Mouse (Mus musculus) small intestine, adult 2 months (tissue): ENCODE data around the gene Rae1.

Experiments used
- CTCF ChIP-seq: fragments of 200-500 bp; IDR thresholded peaks from 2 replicates; pipeline ENCODE4 v1.5.1; 2012; ENCODE audit warnings: low read depth, mild to moderate bottlenecking, control low read depth, inconsistent platforms, low read length, moderate library complexity, mixed read lengths; ENCODE audit not compliant: insufficient replicate concordance, insufficient read length; ENCODE audit errors: extremely low read depth
- POLR2A ChIP-seq: fragments of 200-500 bp; IDR thresholded peaks from 2 replicates; pipeline ENCODE4 v1.6.1; 2012; ENCODE audit warnings: low read depth, mild to moderate bottlenecking, control low read depth, inconsistent platforms, low read length, moderate library complexity

- TF ChIP-seq CTCF (no peak), POLR2A (no peak)
Measured at GRCm38 (mm10) chr2:173027169-173027823, 27.4 kb downstream of the Rae1 start.
